Mouse (Mus musculus): ENCODE results near the gene 4933430I17Rik. TPM values are rescaled to one million over a fixed set of nuclear protein-coding genes. Genes with fewer than 3 reads are reported as not detected.
"Not testable (repeated sequence)": the region's sequence is repeated elsewhere in the genome, so short reads cannot be mapped to it uniquely, and the experiment has no call there.

4933430I17Rik gene
- 1.1 and 1.5 TPM in 2 replicates for polyA plus RNA-seq (2015; fragmentation: Nextera tagmentation; extraction: Ambion mirVana)

DNA sequence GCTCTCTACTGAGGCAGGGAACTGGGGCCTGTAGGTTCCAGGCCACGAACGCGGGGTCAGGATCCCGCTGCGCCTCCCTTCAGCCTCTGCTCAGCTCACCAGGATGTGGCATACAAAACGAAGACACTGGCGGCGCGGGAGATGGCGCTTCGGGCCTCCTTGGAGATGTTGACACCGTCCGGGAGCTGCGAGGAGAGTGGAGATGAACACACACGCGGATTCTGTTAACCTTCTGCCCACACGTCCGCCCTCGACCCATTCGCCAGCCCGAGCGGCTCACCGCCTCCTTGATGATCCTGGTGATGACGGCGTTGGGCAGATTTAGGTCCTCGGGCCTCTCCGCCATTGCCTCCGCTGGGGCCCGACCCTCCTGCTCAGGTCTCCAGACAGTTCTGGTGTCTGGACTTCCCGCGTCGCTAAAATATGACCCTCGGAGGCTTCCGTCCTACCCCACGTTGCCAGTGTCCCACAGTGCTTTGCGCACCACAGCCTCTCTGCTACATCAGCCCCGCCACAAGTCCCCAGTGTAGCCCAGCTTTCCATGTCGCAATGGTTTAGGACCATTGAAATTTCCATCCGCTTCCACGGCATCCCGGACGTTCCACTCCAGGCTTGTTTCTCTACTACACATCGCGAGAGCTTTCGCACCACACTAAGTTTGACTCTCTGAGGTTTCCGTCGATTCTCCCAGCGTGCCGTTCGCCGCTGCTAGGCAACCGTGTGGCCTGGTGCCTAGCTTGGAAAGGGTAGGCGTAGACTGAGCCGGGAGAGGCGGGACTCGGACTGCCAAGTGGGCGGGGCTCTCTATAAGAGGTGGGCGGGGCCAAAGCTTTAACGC, at the start of gene 4933430I17Rik, which contains the start of gene Pole3:
Gene 4933430I17Rik (plus strand): TSS at position 719 of the 838 bp plus-strand sequence.
Gene Pole3 (minus strand): TSS at position 418 of the 838 bp plus-strand sequence.
- peaks cover 19% of the 10 kb centered on the region for H3K4me1 ChIP-seq (replicated peaks)
- ATAC-seq = peak; percentile 99
- peak within 1 kb of the TSS; percentile 75 for H3K9ac ChIP-seq (replicated peaks)
- H3K9me3 ChIP-seq = no peaks in the 10 kb centered on the region
- peak within 1 kb of the TSS; percentile 97 for H3K4me2 ChIP-seq (replicated peaks)
- H3K27me3 ChIP-seq = no peaks in the 10 kb centered on the region
- H3K36me3 ChIP-seq = peaks cover 8% of the 10 kb centered on the region
- WGBS = under 1% methylated on average over 59 of the region's 59 CpGs
- H3K27ac ChIP-seq = peak within 1 kb of the TSS; percentile 92
- peak within 1 kb of the TSS; percentile 79 for H3K4me3 ChIP-seq (replicated peaks)

DNA sequence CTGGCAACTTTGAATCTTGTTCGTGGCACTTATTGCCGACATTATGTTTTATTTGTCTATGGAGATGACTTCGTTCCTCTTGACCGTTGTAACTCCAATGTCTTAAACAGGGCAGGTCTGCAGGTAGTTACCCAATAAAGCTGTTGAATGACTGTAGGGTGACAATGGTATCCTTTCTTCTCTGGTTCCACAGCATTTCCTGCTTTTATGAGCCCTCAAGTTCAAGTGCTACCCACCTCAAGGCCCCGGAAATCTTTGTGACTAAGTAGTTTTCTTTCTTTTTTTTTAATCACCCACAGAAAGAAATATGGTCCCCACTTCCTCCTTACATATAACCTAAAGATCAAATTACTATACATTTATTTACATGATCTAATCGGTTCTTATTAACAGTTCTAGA, 49.4 kb upstream of the 4933430I17Rik start:
- no peak overlapping the region for H3K9ac ChIP-seq (replicated peaks)
- peaks cover 29% of the 10 kb centered on the region for H3K27me3 ChIP-seq
- H3K27ac ChIP-seq = no peak overlapping the region
- no peak for ATAC-seq
- no peaks in the 10 kb centered on the region for H3K9me3 ChIP-seq
- 95% methylated on average over 6 of the region's 6 CpGs for WGBS
- H3K4me1 ChIP-seq (replicated peaks) = peaks cover 6% of the 10 kb centered on the region
- no peak overlapping the region for H3K4me3 ChIP-seq (replicated peaks)
- no peak overlapping the region for H3K4me2 ChIP-seq (replicated peaks)
- H3K36me3 ChIP-seq = no peaks in the 10 kb centered on the region

GRCm38 (mm10) chr4:62477542-62478244, 47.5 kb upstream of the 4933430I17Rik start:
- peaks cover 42% of the 10 kb centered on the region for H3K27me3 ChIP-seq
- H3K4me2 ChIP-seq (replicated peaks) = no peak overlapping the region
- H3K9ac ChIP-seq (replicated peaks) = no peak overlapping the region
- H3K4me1 ChIP-seq (replicated peaks) = peaks cover 6% of the 10 kb centered on the region
- WGBS = 89% methylated on average over 6 of the region's 6 CpGs
- H3K9me3 ChIP-seq = no peaks in the 10 kb centered on the region
- no peak overlapping the region for H3K4me3 ChIP-seq (replicated peaks)
- H3K27ac ChIP-seq = no peak overlapping the region
- H3K36me3 ChIP-seq = no peaks in the 10 kb centered on the region
- no peak for ATAC-seq

DNA sequence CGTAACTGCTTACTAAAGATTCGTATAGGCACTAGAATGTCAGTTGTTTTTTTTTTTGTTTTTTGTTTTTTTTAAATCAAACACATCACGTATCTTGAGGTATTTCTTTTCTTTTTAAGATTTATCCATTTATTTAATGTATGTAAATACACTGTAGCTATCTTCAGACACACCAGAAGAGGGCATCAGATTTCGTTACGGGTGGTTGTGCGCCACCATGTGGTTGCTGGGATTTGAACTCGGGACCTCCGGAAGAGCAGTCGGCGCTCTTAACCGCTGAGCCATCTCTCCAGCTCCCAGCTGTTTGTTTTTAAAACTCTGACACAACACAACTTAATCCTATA, 45.6 kb upstream of the 4933430I17Rik start:
- 14% methylated on average over 11 of the region's 11 CpGs for WGBS

GRCm38 (mm10) chr4:62479937-62480708, 45.0 kb upstream of the 4933430I17Rik start, which contains the start of gene Bspry:
Gene Bspry, plus strand, starts transcription at chr4:62480053.
- Histone ChIP-seq H3K4me3 (replicated peaks) (peak within 1 kb of the TSS; percentile 45), H3K27me3 (peaks cover 42% of the 10 kb centered on the region), H3K27ac (no peak within 1 kb of the TSS), H3K9ac (replicated peaks) (0 out of 2 replicates have a peak within 1 kb of the TSS, but pooled peaks have one; percentile 23), H3K36me3 (no peaks in the 10 kb centered on the region), H3K9me3 (no peaks in the 10 kb centered on the region), H3K4me1 (replicated peaks) (peaks cover 6% of the 10 kb centered on the region), H3K4me2 (replicated peaks) (peak within 1 kb of the TSS; percentile 65)
- ATAC-seq = peak; percentile 83
- WGBS = 3% methylated on average over 71 of the region's 71 CpGs

More for the DNA sequence above, 45.6 kb upstream of the 4933430I17Rik start:
- peak overlapping the region; percentile 45 for H3K4me3 ChIP-seq (replicated peaks)
- H3K4me2 ChIP-seq (replicated peaks) = peak overlapping the region; percentile 65
- H3K27ac ChIP-seq; H3K9me3 ChIP-seq; H3K36me3 ChIP-seq; ATAC-seq; H3K4me1 ChIP-seq (replicated peaks): not testable (repeated sequence)
- peaks cover 42% of the 10 kb centered on the region for H3K27me3 ChIP-seq
- 0 out of 2 replicates have a peak overlapping the region, but pooled peaks have one; percentile 23 for H3K9ac ChIP-seq (replicated peaks)

- whole genome bisulfite sequencing = 51% methylated on average over 10 of the region's 10 CpGs
- no peak overlapping the region for H3K4me2 ChIP-seq (replicated peaks)
- no peak overlapping the region for H3K9ac ChIP-seq (replicated peaks)
- H3K27me3 ChIP-seq = peaks cover 42% of the 10 kb centered on the region
- H3K4me1 ChIP-seq (replicated peaks) = peaks cover 6% of the 10 kb centered on the region
- peak; percentile 49; the same call in 1 of the 2 replicates for ATAC-seq
- H3K36me3 ChIP-seq = no peaks in the 10 kb centered on the region
- no peak overlapping the region for H3K27ac ChIP-seq
- H3K9me3 ChIP-seq = no peaks in the 10 kb centered on the region
- no peak overlapping the region for H3K4me3 ChIP-seq (replicated peaks)
Observed at GRCm38 (mm10) chr4:62480709-62481605, 44.2 kb upstream of the 4933430I17Rik start.

GRCm38 (mm10) chr4:62484928-62485327, 40.2 kb upstream of the 4933430I17Rik start:
- no peaks in the 10 kb centered on the region for H3K9me3 ChIP-seq
- H3K4me3 ChIP-seq (replicated peaks) = no peak overlapping the region
- H3K4me2 ChIP-seq (replicated peaks) = no peak overlapping the region
- peaks cover 3% of the 10 kb centered on the region for H3K4me1 ChIP-seq (replicated peaks)
- 83% methylated on average over 3 of the region's 3 CpGs for WGBS
- no peaks in the 10 kb centered on the region for H3K36me3 ChIP-seq
- no peak for ATAC-seq
- H3K27me3 ChIP-seq = peaks cover 21% of the 10 kb centered on the region
- H3K27ac ChIP-seq = no peak overlapping the region
- H3K9ac ChIP-seq (replicated peaks) = no peak overlapping the region

DNA sequence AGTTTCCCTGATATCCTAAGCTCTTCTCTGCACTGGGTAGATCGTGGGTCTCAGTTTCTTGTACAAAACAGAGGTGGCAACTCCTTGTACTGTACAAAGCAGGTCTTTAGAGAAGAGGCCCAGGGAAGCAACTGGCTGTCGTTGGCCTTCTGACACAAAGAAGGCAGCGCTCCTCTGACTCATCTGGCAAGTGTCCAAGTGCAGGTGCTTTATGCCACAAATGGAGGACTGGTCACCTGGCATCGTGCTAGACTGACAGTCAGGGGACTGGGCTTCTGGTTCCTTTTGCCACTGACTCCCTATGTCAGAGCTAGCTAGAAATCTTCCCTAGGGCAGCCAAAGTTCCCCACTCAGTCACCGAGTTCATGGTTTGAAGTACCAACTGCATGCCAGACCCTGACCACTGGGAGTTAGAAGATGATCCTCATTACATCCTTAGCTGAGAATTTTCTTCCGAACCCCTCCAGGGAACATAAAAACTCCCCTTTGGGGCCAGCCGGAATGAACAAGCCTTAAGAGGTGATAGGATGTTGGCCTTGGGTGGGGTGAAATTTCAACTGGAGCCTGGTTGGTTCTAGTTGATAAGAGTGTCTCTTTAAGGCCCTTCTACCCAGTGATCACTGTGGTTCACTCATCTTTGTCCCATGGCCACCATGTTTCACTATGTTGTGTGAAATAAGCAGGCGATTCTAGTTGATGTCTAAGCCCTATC, 39.6 kb upstream of the 4933430I17Rik start:
- no peak for ATAC-seq
- no peak overlapping the region for H3K9ac ChIP-seq (replicated peaks)
- H3K36me3 ChIP-seq = no peaks in the 10 kb centered on the region
- H3K4me2 ChIP-seq (replicated peaks) = no peak overlapping the region
- H3K27me3 ChIP-seq = peaks cover 15% of the 10 kb centered on the region
- no peak overlapping the region for H3K27ac ChIP-seq
- H3K4me1 ChIP-seq (replicated peaks) = no peaks in the 10 kb centered on the region
- no peak overlapping the region for H3K4me3 ChIP-seq (replicated peaks)
- H3K9me3 ChIP-seq = no peaks in the 10 kb centered on the region
- 89% methylated on average over 8 of the region's 8 CpGs for WGBS

DNA sequence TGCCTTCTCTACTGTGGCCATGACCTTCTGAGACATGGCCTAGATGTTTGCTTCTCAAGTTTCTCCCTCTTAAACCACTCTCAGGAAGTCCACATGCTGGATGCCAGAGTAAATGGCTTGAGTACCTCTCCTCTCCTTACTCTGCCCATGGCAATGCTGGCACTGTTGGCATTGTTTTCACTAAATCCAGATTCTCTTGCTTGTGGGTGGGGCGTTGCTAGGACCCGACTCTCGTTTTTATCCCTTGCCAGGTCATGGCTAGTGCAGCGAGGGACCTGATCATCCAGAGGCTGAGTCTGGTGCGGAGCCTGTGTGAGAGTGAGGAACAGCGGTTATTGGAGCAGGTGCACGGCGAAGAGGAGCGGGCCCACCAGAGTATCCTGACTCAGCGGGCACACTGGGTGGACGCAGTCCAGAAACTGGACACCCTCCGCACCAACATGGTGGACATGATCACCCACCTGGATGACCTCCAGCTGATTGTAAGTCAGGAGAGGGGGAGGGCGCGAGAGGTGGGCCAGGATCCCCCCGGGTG, 38.9 kb upstream of the 4933430I17Rik start:
- H3K4me3 ChIP-seq (replicated peaks) = no peak overlapping the region
- H3K27ac ChIP-seq = no peak overlapping the region
- no peaks in the 10 kb centered on the region for H3K9me3 ChIP-seq
- no peak overlapping the region for H3K9ac ChIP-seq (replicated peaks)
- ATAC-seq = no peak
- 93% methylated on average over 15 of the region's 15 CpGs for WGBS
- no peaks in the 10 kb centered on the region for H3K36me3 ChIP-seq
- H3K27me3 ChIP-seq = peaks cover 8% of the 10 kb centered on the region
- no peaks in the 10 kb centered on the region for H3K4me1 ChIP-seq (replicated peaks)
- no peak overlapping the region for H3K4me2 ChIP-seq (replicated peaks)

GRCm38 (mm10) chr4:62487172-62487571, 38.0 kb upstream of the 4933430I17Rik start:
- no peaks in the 10 kb centered on the region for H3K36me3 ChIP-seq
- H3K4me1 ChIP-seq (replicated peaks) = no peaks in the 10 kb centered on the region
- no peak overlapping the region for H3K4me3 ChIP-seq (replicated peaks)
- no peak overlapping the region for H3K4me2 ChIP-seq (replicated peaks)
- H3K27ac ChIP-seq = no peak overlapping the region
- WGBS = 89% methylated on average over 5 of the region's 5 CpGs
- no peak overlapping the region for H3K9ac ChIP-seq (replicated peaks)
- peaks cover under 1% of the 10 kb centered on the region for H3K27me3 ChIP-seq
- no peaks in the 10 kb centered on the region for H3K9me3 ChIP-seq
- no peak for ATAC-seq
